Mouse (Mus musculus) kidney, adult 2 months (tissue): ENCODE results near the gene Cnnm2.

Experiments used
- CTCF ChIP-seq: fragments of 200-500 bp; conservative IDR thresholded peaks from 2 replicates; pipeline ENCODE4 v1.5.1; 2011; ENCODE audit warnings: low read depth, mild to moderate bottlenecking, control low read depth, low read length, moderate library complexity, mixed read lengths; ENCODE audit not compliant: insufficient read depth, insufficient read length
- POLR2A ChIP-seq: fragments of 200-500 bp; IDR thresholded peaks from one replicate; pipeline ENCODE4 v1.6.1; 2011; ENCODE audit warnings: low read depth, low read length, control low read depth

- TF ChIP-seq CTCF (no peak), POLR2A (no peak)
Observed at GRCm38 (mm10) chr19:46766125-46766524, 4.7 kb downstream of the Cnnm2 start.
